Mouse (Mus musculus): ENCODE measurements around the gene Lrrc38. TPM values are rescaled to one million over a fixed set of nuclear protein-coding genes. Genes with fewer than 3 reads are reported as not detected.
"Not testable (repeated sequence)": the region's sequence is repeated elsewhere in the genome, so short reads cannot be mapped to it uniquely, and the experiment has no call there.

The Lrrc38 gene
- polyA plus RNA-seq (2012; rRNA removed): 2.8 and 3.9 TPM in 2 replicates

- no peak for DNase-seq (ENCODE audit: extremely low spot score in 1 of 2, low spot score in 1 of 2)
Measured at GRCm38 (mm10) chr4:143349484-143349906, at the start of gene Lrrc38. Lrrc38 (plus strand) TSS chr4:143349757.

GRCm38 (mm10) chr4:143300113-143300688, 49.4 kb upstream of the Lrrc38 start:
- DNase-seq (ENCODE audit: extremely low spot score in 1 of 2, low spot score in 1 of 2): no peak

- DNase-seq (ENCODE audit: extremely low spot score in 1 of 2, low spot score in 1 of 2): no peak
Measured at GRCm38 (mm10) chr4:143301042-143301441, 48.5 kb upstream of the Lrrc38 start.

- DNase-seq (ENCODE audit: extremely low spot score in 1 of 2, low spot score in 1 of 2): no peak
Measured at GRCm38 (mm10) chr4:143301875-143302274, 47.7 kb upstream of the Lrrc38 start.

- no peak for DNase-seq (ENCODE audit: extremely low spot score in 1 of 2, low spot score in 1 of 2)
Measured at GRCm38 (mm10) chr4:143302279-143302890, 47.2 kb upstream of the Lrrc38 start.

- no peak for DNase-seq (ENCODE audit: extremely low spot score in 1 of 2, low spot score in 1 of 2)
Measured at GRCm38 (mm10) chr4:143305031-143305430, 44.5 kb upstream of the Lrrc38 start.

- no peak for DNase-seq (ENCODE audit: extremely low spot score in 1 of 2, low spot score in 1 of 2)
Measured at GRCm38 (mm10) chr4:143305987-143306772, 43.4 kb upstream of the Lrrc38 start.

- DNase-seq (ENCODE audit: extremely low spot score in 1 of 2, low spot score in 1 of 2): peak in 1 of 2 experiments; percentile 44
Measured at GRCm38 (mm10) chr4:143311341-143311740, 38.2 kb upstream of the Lrrc38 start.

GRCm38 (mm10) chr4:143313299-143313698, 36.3 kb upstream of the Lrrc38 start:
- no peak for DNase-seq (ENCODE audit: extremely low spot score in 1 of 2, low spot score in 1 of 2)

GRCm38 (mm10) chr4:143324176-143324924, 25.2 kb upstream of the Lrrc38 start:
- DNase-seq (ENCODE audit: extremely low spot score in 1 of 2, low spot score in 1 of 2): no peak

GRCm38 (mm10) chr4:143324925-143325624, 24.5 kb upstream of the Lrrc38 start:
- no peak for DNase-seq (ENCODE audit: extremely low spot score in 1 of 2, low spot score in 1 of 2)

- DNase-seq (ENCODE audit: extremely low spot score in 1 of 2, low spot score in 1 of 2): peak; percentile 20 to 92
Measured at GRCm38 (mm10) chr4:143325625-143325941, 24.0 kb upstream of the Lrrc38 start.

- no peak for DNase-seq (ENCODE audit: extremely low spot score in 1 of 2, low spot score in 1 of 2)
Measured at GRCm38 (mm10) chr4:143330566-143330965, 19.0 kb upstream of the Lrrc38 start.

GRCm38 (mm10) chr4:143331787-143332186, 17.8 kb upstream of the Lrrc38 start:
- no peak for DNase-seq (ENCODE audit: extremely low spot score in 1 of 2, low spot score in 1 of 2)

- no peak for DNase-seq (ENCODE audit: extremely low spot score in 1 of 2, low spot score in 1 of 2)
Measured at GRCm38 (mm10) chr4:143334145-143334544, 15.4 kb upstream of the Lrrc38 start.

GRCm38 (mm10) chr4:143334995-143335394, 14.6 kb upstream of the Lrrc38 start:
- DNase-seq (ENCODE audit: extremely low spot score in 1 of 2, low spot score in 1 of 2): no peak

GRCm38 (mm10) chr4:143336096-143336495, 13.5 kb upstream of the Lrrc38 start:
- no peak for DNase-seq (ENCODE audit: extremely low spot score in 1 of 2, low spot score in 1 of 2)

GRCm38 (mm10) chr4:143339808-143340207, 9.7 kb upstream of the Lrrc38 start:
- DNase-seq (ENCODE audit: extremely low spot score in 1 of 2, low spot score in 1 of 2): peak; percentile 25 to 48

GRCm38 (mm10) chr4:143341470-143341869, 8.1 kb upstream of the Lrrc38 start:
- no peak for DNase-seq (ENCODE audit: extremely low spot score in 1 of 2, low spot score in 1 of 2)

GRCm38 (mm10) chr4:143345491-143345890, 4.1 kb upstream of the Lrrc38 start:
- DNase-seq (ENCODE audit: extremely low spot score in 1 of 2, low spot score in 1 of 2): not testable (repeated sequence)
